Mouse (Mus musculus) heart, embryonic 16.5 days (tissue): ENCODE measurements around the gene Klf12. TPM values are rescaled to one million over a fixed set of nuclear protein-coding genes. Genes with fewer than 3 reads are reported as not detected.

ENCODE experiments used
- ATAC-seq: fragments of 200-750 bp; cut with Nextera tagmentation; replicated peaks from 2 replicates; pipeline ENCODE4 v1.8.0; 2017; ENCODE audit warnings: moderate number of reproducible peaks; ENCODE audit not compliant: insufficient read depth, low FRiP score; ENCODE audit errors: extremely low read depth
- H3K27ac ChIP-seq: fragments of 300-500 bp; sonication (generic); 2 replicates; pipeline ENCODE4 v1.5.1; 2014; ENCODE audit warnings: mild to moderate bottlenecking, low read length, control low read depth, moderate library complexity
- H3K27me3 ChIP-seq: fragments of 300-500 bp; sonication (generic); 2 replicates; pipeline ENCODE4 v1.6.1; 2014; ENCODE audit warnings: low read length, mixed read lengths; ENCODE audit not compliant: control insufficient read depth, insufficient read depth
- H3K36me3 ChIP-seq: fragments of 300-500 bp; sonication (generic); 2 replicates; pipeline ENCODE4 v1.6.1; 2014; ENCODE audit not compliant: control insufficient read depth, insufficient read depth
- H3K4me1 ChIP-seq: fragments of 300-500 bp; sonication (generic); 2 replicates; pipeline ENCODE4 v1.6.1; 2014; ENCODE audit warnings: low read length, mixed read lengths; ENCODE audit not compliant: control insufficient read depth, insufficient read depth
- H3K4me2 ChIP-seq: fragments of 300-500 bp; sonication (generic); 2 replicates; pipeline ENCODE4 v1.6.1; 2014; ENCODE audit warnings: low read depth, mild to moderate bottlenecking, control low read depth, low read length
- H3K4me3 ChIP-seq: fragments of 300-500 bp; sonication (generic); 2 replicates; pipeline ENCODE4 v1.5.1; 2014; ENCODE audit warnings: mild to moderate bottlenecking, control low read depth, low read length
- H3K9ac ChIP-seq: fragments of 300-500 bp; sonication (generic); 2 replicates; pipeline ENCODE4 v1.6.1; 2014; ENCODE audit warnings: low read length, control low read depth
- H3K9me3 ChIP-seq: fragments of 300-500 bp; sonication (generic); replicated peaks from 2 replicates; pipeline ENCODE4 v1.6.1; 2016; ENCODE audit warnings: low read length; ENCODE audit not compliant: control insufficient read depth
- WGBS: fragments of 180-500 bp; shearing (Covaris S2); extraction: QIAGEN DNeasy Blood & Tissue Kit; methylation state at CpG from one replicate; pipeline ENCODE4 v1.1.7; 2014; 5-methylcytosine and 5-hydroxymethylcytosine counted together
- polyA plus RNA-seq: library from polyadenylated mRNA; unstranded; fragments of >200 nt; fragmentation: Nextera tagmentation; extraction: Ambion mirVana; gene quantifications from 2 replicates; pipeline ENCODE4 v1.2.1, GENCODE M21; 2015

Klf12 gene
- polyA plus RNA-seq, 1 experiment from 2014 or later, result 5.9 TPM

DNA sequence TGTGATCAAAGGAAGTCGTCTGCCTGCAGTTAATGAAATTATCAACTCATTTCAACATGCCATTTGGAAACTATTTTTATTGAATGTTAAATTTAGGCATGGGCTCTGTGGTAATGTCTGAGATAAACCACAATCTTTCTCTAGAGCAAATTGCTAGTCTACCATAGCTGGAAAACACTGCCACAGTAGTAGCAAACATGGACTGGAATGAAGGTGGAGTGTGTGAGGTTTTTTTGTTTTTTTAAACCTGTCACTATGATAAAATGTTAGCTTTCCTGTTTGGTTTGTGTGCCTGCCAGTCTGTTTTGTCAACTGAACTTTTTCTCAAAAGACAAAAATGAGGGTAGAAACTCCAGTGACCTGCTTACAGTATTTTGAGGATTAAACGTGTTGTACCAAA, 230.3 kb downstream of the Klf12 start:
- WGBS, result 51% methylated on average over 2 of the region's 2 CpGs
- no peaks in the 10 kb centered on the region; the same call in 1 of the 2 replicates for H3K4me1 ChIP-seq
- ATAC-seq, result no peak
- H3K9me3 ChIP-seq, result no peaks in the 10 kb centered on the region
- no peak overlapping the region for H3K4me2 ChIP-seq
- no peaks in the 10 kb centered on the region for H3K36me3 ChIP-seq
- no peak overlapping the region for H3K4me3 ChIP-seq
- H3K27ac ChIP-seq, result no peak overlapping the region
- no peaks in the 10 kb centered on the region for H3K27me3 ChIP-seq
- H3K9ac ChIP-seq, result no peak overlapping the region

DNA sequence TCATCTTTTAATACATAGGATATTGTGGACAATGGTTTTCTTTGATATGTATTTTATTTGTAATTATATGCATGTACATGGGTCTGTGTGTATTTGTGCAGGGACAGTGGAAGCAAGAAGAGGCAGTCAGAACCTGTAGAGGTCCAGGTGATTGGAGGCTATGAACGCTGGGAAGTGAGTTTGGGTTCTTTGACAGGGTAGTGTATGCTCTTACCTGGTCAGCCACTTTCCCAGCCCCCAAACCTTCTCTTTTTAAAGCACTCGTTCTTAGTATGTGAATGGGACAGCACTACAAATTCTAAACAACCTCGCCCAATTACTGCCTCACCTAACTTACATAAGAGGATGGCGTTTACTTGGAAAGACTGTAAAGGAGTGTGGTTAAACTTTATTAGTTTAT, 231.0 kb downstream of the Klf12 start:
- H3K9ac ChIP-seq, result no peak overlapping the region
- H3K27me3 ChIP-seq, result no peaks in the 10 kb centered on the region
- no peak overlapping the region for H3K27ac ChIP-seq
- H3K4me2 ChIP-seq, result no peak overlapping the region
- no peaks in the 10 kb centered on the region for H3K36me3 ChIP-seq
- no peak for ATAC-seq
- 84% methylated on average over 4 of the region's 4 CpGs for WGBS
- H3K9me3 ChIP-seq, result no peaks in the 10 kb centered on the region
- no peak overlapping the region for H3K4me3 ChIP-seq
- H3K4me1 ChIP-seq, result no peaks in the 10 kb centered on the region; the same call in 1 of the 2 replicates

DNA sequence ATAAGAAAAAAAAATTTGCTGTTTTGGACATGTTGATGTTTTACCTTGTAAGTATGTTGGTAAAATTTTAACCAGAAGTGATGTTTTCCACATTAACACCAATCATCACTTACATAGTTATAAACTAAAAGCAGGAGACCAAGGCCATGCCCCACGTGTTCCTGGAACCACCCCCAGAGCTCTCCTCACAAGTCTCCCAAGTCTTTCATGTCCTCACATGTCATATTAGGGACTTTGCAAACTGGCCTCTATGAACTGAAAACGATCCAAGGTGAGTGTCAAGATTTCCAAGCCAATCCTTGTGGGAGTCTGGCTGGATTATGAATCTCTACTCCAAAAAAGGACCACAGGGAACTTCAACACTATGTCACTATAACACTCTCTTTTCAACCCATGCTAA, 231.6 kb downstream of the Klf12 start:
- 78% methylated on average over 2 of the region's 2 CpGs for WGBS
- Histone ChIP-seq H3K27me3 (no peaks in the 10 kb centered on the region), H3K4me2 (no peak overlapping the region), H3K4me1 (no peaks in the 10 kb centered on the region; the same call in 1 of the 2 replicates), H3K9ac (no peak overlapping the region), H3K36me3 (no peaks in the 10 kb centered on the region), H3K4me3 (no peak overlapping the region), H3K9me3 (no peaks in the 10 kb centered on the region), H3K27ac (no peak overlapping the region)
- no peak for ATAC-seq

DNA sequence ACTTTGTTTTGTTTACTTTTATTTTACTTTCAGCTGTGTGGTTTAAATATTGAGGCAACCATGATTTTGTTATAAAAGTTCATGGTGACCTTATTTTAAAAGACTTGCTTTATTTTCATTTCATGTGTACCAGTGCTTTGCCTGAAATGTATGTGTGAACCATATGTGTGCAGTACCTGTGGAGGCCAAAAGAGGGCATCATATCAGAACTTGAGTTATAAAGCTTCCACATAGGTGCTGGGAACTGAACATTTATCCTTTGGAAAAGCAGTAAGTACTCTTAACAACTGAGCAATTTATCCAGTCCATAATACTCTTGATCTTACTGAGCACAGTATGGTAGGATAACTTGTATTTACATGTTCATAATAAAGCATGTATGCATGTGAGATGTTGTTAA, 239.0 kb downstream of the Klf12 start:
- H3K4me3 ChIP-seq, result no peak overlapping the region
- no peak overlapping the region for H3K9ac ChIP-seq
- H3K27ac ChIP-seq, result no peak overlapping the region
- no peaks in the 10 kb centered on the region for H3K36me3 ChIP-seq
- H3K4me1 ChIP-seq, result no peaks in the 10 kb centered on the region
- ATAC-seq, result no peak
- no peaks in the 10 kb centered on the region for H3K9me3 ChIP-seq
- no peaks in the 10 kb centered on the region for H3K27me3 ChIP-seq
- no peak overlapping the region for H3K4me2 ChIP-seq

DNA sequence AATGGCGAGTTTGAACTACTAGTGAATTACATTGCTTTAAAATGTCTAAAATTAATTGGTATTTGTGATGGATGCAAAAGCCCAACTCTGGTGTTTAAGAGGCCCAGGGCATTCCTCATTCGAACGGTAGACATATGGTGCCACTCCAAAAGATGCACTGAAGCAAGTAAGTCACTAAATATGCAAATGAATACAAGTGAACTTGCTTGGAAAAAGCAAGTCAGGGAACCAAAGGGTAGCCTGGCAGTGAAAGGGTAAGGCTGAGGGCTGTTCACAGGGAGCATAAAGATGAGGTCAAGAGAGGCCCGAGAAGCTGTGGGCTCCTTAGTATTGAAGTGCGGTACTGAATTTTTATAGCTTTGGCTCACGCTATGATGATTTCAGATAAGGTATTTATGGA, 242.7 kb downstream of the Klf12 start:
- no peak for ATAC-seq

DNA sequence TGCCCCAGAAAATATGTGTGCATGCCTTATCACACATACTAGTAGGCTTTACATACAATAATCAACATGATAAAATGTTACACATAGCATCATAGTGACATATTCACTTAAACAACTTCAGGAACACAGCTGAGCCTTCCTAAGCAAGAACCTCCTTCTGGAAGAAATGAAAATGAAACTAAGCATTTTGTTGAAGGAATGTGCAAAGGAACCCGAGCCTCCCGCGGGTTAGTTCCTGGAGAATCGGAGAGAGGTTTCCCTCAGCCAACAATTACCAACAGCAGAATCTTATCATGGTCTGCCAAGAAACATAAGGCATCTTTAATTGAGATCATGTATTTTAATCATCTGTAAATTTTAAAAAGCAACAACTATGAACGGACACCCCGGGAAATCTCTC, 257.8 kb downstream of the Klf12 start:
- H3K27me3 ChIP-seq, result no peaks in the 10 kb centered on the region
- H3K4me3 ChIP-seq, result no peak overlapping the region
- H3K36me3 ChIP-seq, result peaks cover 7% of the 10 kb centered on the region
- ATAC-seq, result no peak
- no peak overlapping the region for H3K27ac ChIP-seq
- no peak overlapping the region for H3K9ac ChIP-seq
- no peak overlapping the region for H3K4me2 ChIP-seq
- no peaks in the 10 kb centered on the region for H3K4me1 ChIP-seq
- H3K9me3 ChIP-seq, result no peaks in the 10 kb centered on the region
- 74% methylated on average over 6 of the region's 6 CpGs for WGBS

More for the DNA sequence above, 242.7 kb downstream of the Klf12 start:
- no peaks in the 10 kb centered on the region for H3K27me3 ChIP-seq
- H3K9ac ChIP-seq, result no peak overlapping the region
- no peak overlapping the region for H3K27ac ChIP-seq
- H3K4me3 ChIP-seq, result no peak overlapping the region
- 77% methylated on average over 6 of the region's 6 CpGs for WGBS
- no peaks in the 10 kb centered on the region for H3K36me3 ChIP-seq
- no peaks in the 10 kb centered on the region for H3K4me1 ChIP-seq
- H3K9me3 ChIP-seq, result no peaks in the 10 kb centered on the region
- no peak overlapping the region for H3K4me2 ChIP-seq

DNA sequence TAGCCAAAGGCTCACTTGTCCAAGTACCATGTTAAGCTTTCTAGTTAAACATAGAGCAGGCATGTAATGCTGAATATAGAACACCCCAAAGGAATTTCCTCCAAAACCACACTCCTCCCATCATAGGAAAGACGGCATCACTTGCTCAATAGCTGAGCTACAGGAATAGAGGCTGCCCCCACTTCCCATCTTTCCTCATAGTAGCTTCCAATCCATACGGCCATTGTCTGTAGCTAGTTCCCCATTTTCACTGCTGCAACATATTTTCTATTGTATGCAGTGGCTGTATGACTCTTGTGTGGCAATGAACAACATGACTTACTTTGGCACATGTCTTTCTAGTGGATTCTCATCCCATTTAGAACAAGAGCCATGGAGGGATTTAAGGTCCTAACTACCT, 267.3 kb downstream of the Klf12 start:
- WGBS, result 84% methylated on average over 2 of the region's 2 CpGs
- no peak overlapping the region for H3K4me3 ChIP-seq
- H3K9me3 ChIP-seq, result no peaks in the 10 kb centered on the region
- H3K4me1 ChIP-seq, result peaks cover 3% of the 10 kb centered on the region; the same call in 1 of the 2 replicates
- no peak for ATAC-seq
- no peaks in the 10 kb centered on the region for H3K27me3 ChIP-seq
- no peak overlapping the region for H3K4me2 ChIP-seq
- H3K36me3 ChIP-seq, result peaks cover 4% of the 10 kb centered on the region; the same call in 1 of the 2 replicates
- no peak overlapping the region for H3K9ac ChIP-seq
- no peak overlapping the region for H3K27ac ChIP-seq

DNA sequence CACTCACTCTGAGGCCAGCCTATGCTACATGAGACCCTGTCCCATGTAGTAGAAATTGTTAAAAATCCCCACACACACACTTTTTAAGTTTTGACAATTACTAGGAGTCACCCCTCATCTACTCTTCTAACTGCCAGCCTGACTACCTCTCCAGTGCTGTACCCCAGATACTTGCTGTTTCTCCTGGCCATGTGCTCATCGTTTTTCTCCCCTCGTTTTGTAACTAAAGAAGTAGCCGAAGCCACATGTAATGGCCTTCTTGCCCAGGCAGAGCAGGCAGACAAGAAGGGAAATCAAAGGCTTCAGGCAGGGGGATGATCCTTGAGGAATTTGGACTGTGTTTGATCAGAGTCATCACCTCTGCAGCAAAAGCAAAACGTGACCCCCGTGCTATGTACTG, 274.0 kb downstream of the Klf12 start:
- no peaks in the 10 kb centered on the region for H3K27me3 ChIP-seq
- no peaks in the 10 kb centered on the region for H3K4me1 ChIP-seq
- H3K27ac ChIP-seq, result no peak overlapping the region
- H3K9me3 ChIP-seq, result no peaks in the 10 kb centered on the region
- no peak overlapping the region for H3K4me3 ChIP-seq
- WGBS, result 60% methylated on average over 5 of the region's 5 CpGs
- H3K4me2 ChIP-seq, result no peak overlapping the region
- H3K9ac ChIP-seq, result no peak overlapping the region
- no peak for ATAC-seq
- H3K36me3 ChIP-seq, result no peaks in the 10 kb centered on the region

DNA sequence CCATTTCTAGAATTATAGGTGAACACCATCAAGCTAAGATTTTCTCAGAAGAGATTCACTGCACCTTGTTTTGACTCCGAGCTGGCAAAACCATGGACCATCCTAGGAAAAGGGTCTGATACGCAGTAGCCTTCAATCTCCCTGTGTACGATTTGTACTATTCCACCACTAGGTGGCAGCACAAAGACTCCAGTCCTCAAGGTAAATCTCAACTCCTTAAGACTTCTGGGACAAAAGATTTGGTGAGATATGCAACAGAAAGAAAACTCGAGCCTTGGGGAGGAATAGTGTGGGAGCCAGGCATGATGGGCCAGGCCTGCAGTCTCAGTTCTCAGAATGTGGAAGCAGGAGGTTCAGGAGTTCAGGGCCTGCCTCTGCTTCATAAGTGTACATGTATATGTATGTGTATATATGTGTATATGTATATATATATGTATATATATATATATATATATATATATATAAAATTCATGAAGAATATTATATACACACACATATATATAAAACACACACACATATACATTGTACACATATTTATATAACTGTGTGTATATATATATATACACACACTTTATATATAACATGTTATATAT, 274.6 kb downstream of the Klf12 start:
- Histone ChIP-seq H3K4me3 (no peak overlapping the region), H3K27me3 (no peaks in the 10 kb centered on the region), H3K27ac (no peak overlapping the region), H3K9me3 (no peaks in the 10 kb centered on the region), H3K9ac (no peak overlapping the region), H3K4me1 (no peaks in the 10 kb centered on the region), H3K36me3 (no peaks in the 10 kb centered on the region), H3K4me2 (no peak overlapping the region)
- no peak for ATAC-seq
- WGBS, result 46% methylated on average over 4 of the region's 4 CpGs
